Mouse (Mus musculus): ENCODE measurements at regions not wholly inside any gene's neighbourhood (a gene's known extent, or its start where the extent isn't known, plus 50 kb on each side); places are given as distances from the start of the nearest gene placed in this dataset.
A peak's percentile ranks its signal among the peaks of the same experiment; 100 is the strongest.

DNA sequence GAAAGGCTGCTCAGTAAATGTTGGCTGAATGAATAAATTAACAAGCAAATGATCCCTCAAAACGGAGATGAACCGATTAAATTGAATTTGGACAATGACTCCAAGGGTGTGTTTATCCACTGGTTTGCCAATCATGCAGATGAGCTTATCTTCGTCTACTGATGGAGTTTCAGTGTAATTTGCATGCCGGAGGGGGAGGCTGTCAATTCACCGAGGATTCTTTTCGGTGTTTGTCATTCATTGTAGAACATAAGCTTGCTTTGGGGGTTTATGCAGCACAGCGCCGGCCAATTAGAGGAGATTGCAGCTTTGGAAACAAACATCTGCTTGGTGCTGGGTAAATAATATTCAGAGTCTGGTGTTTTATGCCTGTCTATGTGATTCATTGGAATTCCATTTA, 132.7 kb downstream of the Otoa start:
- WGBS, result 57% methylated on average over 8 of the region's 8 CpGs
- no peak for ATAC-seq (ENCODE audit: low FRiP score, low read depth)
- H3K4me2 ChIP-seq (replicated peaks), result no peak overlapping the region
- H3K4me1 ChIP-seq, result no peaks in the 10 kb centered on the region
- no peak overlapping the region for H3K9ac ChIP-seq (replicated peaks)
- H3K4me3 ChIP-seq, result no peak overlapping the region
- no peak overlapping the region for H3K27ac ChIP-seq (replicated peaks)
- no peaks in the 10 kb centered on the region for H3K36me3 ChIP-seq
- no peaks in the 10 kb centered on the region for H3K27me3 ChIP-seq
- H3K9me3 ChIP-seq, result no peaks in the 10 kb centered on the region

DNA sequence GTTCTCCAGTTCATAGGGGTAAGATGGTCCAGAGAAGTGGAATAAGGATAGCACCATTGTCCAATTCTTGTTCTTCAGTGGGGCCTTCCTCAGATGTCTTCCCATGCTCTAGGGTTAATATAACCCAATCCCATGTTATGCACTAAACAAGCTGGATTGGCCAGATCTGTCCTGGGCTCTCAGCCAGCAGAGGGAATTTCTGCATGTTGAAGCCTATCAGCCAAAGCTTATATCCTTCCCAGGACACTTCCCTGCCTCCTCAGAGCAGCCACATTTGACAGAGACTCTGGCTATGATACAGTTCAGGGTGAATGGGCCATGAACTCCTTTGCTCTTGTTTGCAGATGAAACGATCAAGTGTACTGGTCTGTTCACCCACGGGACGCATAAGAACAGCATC, 133.6 kb downstream of the Otoa start:
- H3K4me3 ChIP-seq, result no peak overlapping the region
- no peaks in the 10 kb centered on the region for H3K4me1 ChIP-seq
- H3K4me2 ChIP-seq (replicated peaks), result no peak overlapping the region
- no peaks in the 10 kb centered on the region for H3K9me3 ChIP-seq
- no peak for ATAC-seq (ENCODE audit: low FRiP score, low read depth)
- no peak overlapping the region for H3K9ac ChIP-seq (replicated peaks)
- 82% methylated on average over 3 of the region's 3 CpGs for WGBS
- no peaks in the 10 kb centered on the region for H3K36me3 ChIP-seq
- no peak overlapping the region for H3K27ac ChIP-seq (replicated peaks)
- no peaks in the 10 kb centered on the region for H3K27me3 ChIP-seq

DNA sequence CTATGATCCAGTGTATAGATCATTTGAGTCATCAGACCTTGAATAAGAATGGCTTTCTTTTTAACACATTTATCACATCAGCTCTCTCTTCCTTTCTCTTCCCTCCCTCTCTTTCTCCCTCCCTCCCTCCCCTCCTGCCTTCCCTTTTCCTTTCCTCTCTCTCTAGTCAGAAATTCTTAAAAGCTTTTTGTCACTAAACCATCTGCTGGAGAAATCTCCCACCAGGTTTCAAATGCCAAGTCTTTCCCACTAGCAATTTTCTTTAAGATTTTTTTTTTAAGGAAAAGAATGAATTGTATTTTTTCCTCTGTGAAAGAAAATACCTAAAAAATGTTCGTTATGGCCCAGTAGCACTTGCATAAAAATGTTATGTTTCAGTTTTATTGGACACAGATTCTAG, 134.3 kb downstream of the Otoa start:
- Histone ChIP-seq H3K9ac (replicated peaks) (no peak overlapping the region), H3K4me2 (replicated peaks) (no peak overlapping the region), H3K27me3 (no peaks in the 10 kb centered on the region), H3K27ac (replicated peaks) (no peak overlapping the region), H3K4me1 (no peaks in the 10 kb centered on the region), H3K9me3 (no peaks in the 10 kb centered on the region), H3K4me3 (no peak overlapping the region), H3K36me3 (no peaks in the 10 kb centered on the region)
- no peak for ATAC-seq (ENCODE audit: low FRiP score, low read depth)
- 77% methylated on average over 1 of the region's 1 CpGs for WGBS

DNA sequence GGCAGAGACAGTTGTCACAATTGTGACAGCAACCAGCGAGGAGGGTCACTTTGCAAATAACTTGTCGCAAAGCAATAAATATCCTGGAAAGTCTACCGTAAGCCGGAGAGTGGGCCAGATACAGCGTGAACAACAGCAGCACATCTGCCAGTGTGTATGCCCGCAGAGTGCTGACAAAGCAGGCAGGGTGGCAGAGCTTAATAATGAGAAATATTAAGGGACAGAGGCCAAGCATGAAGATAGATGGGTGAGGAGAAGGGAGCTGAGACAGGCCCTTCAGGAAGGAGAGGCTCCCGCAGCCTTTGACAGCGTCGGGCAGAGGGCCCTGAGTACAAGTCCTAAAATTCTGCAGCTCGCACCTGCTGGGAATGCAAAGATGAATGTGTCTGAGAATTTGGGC, 136.6 kb downstream of the Otoa start:
- Histone ChIP-seq H3K4me3 (no peak overlapping the region), H3K9ac (replicated peaks) (no peak overlapping the region), H3K36me3 (no peaks in the 10 kb centered on the region), H3K27ac (replicated peaks) (no peak overlapping the region), H3K27me3 (no peaks in the 10 kb centered on the region), H3K4me2 (replicated peaks) (no peak overlapping the region), H3K4me1 (no peaks in the 10 kb centered on the region), H3K9me3 (no peaks in the 10 kb centered on the region)
- ATAC-seq (ENCODE audit: low FRiP score, low read depth), result no peak
- WGBS, result 92% methylated on average over 10 of the region's 10 CpGs

DNA sequence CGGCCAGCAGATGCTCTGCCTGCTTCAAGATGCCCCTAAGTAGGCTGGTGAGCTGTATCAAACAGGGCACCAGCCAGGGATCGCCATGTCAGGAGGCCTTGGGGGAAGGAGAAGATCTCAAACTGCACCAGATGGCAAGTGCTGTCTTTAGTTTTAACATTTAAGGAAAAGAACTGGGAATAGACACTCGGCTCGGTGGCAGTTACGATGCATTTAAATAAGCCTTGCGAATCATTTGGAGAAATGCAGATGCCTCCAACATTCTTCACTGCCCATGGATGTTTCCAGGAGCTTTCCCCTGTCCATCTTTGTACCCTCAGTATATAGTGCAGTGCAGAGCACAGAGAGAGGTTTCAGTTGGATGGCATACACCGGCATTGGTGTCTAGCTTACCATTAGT, 139.7 kb downstream of the Otoa start:
- no peak overlapping the region for H3K4me2 ChIP-seq (replicated peaks)
- H3K4me1 ChIP-seq, result no peaks in the 10 kb centered on the region
- no peaks in the 10 kb centered on the region for H3K27me3 ChIP-seq
- no peak overlapping the region for H3K27ac ChIP-seq (replicated peaks)
- H3K4me3 ChIP-seq, result no peak overlapping the region
- no peak overlapping the region for H3K9ac ChIP-seq (replicated peaks)
- 95% methylated on average over 7 of the region's 7 CpGs for WGBS
- ATAC-seq (ENCODE audit: low FRiP score, low read depth), result no peak
- H3K9me3 ChIP-seq, result no peaks in the 10 kb centered on the region
- no peaks in the 10 kb centered on the region for H3K36me3 ChIP-seq

DNA sequence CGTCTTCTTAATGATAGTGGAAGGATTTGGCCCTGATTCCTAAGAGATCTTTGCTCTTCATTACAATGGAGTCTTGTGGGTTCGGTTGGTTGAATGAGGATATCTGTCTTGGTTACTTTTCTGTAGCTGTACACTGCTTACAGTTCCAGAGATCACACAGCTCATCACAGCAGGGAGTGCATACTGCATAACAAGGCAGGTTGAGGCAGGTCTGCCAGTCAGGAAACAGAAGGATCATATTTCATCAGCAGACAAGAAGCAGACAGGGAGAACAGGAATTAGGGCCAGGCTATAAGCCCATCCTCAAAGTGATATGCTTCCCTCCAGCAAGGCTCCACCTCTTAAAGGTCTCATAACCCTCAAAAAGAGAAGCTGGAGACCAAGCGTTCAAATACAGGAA, 150.4 kb downstream of the Otoa start:
- 80% methylated on average over 3 of the region's 3 CpGs for WGBS
- H3K36me3 ChIP-seq, result no peaks in the 10 kb centered on the region
- H3K27me3 ChIP-seq, result no peaks in the 10 kb centered on the region
- no peak overlapping the region for H3K9ac ChIP-seq (replicated peaks)
- ATAC-seq (ENCODE audit: low FRiP score, low read depth), result no peak
- H3K4me2 ChIP-seq (replicated peaks), result no peak overlapping the region
- no peak overlapping the region for H3K4me3 ChIP-seq
- no peaks in the 10 kb centered on the region for H3K9me3 ChIP-seq
- H3K27ac ChIP-seq (replicated peaks), result no peak overlapping the region
- H3K4me1 ChIP-seq, result no peaks in the 10 kb centered on the region

DNA sequence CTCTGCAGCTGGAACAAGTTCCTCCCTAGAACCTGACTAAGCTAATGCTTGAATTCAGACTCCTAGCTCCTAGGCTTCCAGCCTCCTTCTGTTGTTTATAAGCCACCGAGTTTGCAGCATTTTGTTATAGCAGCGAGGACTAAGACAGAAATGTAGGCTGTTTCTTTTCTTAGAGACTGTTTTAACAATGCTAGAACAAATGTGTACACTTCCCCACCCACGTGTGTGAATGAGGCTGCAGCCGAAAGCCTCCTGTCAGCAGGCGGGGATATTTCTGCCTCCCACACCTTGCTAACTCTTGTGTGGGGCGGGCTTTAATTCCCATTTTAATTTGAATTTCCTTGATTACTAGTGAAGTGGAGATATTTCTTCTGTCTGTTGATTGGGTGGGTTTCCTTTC, 153.4 kb downstream of the Otoa start:
- Histone ChIP-seq H3K27me3 (no peaks in the 10 kb centered on the region), H3K4me3 (no peak overlapping the region), H3K27ac (replicated peaks) (no peak overlapping the region), H3K36me3 (no peaks in the 10 kb centered on the region), H3K9ac (replicated peaks) (no peak overlapping the region), H3K4me1 (no peaks in the 10 kb centered on the region), H3K9me3 (no peaks in the 10 kb centered on the region), H3K4me2 (replicated peaks) (no peak overlapping the region)
- WGBS, result 83% methylated on average over 6 of the region's 6 CpGs
- no peak for ATAC-seq (ENCODE audit: low FRiP score, low read depth)

DNA sequence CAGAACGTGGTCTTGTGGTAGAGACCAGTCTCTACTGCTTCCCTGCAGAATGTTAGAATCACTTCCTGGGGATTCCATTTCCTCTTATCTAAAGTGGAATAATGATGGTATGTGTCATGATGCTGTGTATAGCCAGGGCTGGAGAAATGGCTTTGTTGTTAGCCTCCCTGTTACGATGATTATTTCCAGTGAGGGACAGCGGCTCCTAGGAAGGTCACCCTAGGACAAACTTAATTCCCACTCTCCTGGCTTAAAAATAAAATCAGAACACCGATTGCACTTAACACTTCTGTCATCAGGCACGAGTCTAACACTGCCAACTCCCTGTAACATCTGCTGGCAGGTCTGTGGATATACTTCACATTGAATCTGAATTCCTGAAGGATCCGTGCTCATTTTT, 151.9 kb upstream of the Hs3st2 start:
- no peaks in the 10 kb centered on the region for H3K36me3 ChIP-seq
- no peak overlapping the region for H3K4me2 ChIP-seq (replicated peaks)
- no peak for ATAC-seq (ENCODE audit: low FRiP score, low read depth)
- WGBS, result 89% methylated on average over 6 of the region's 6 CpGs
- H3K9me3 ChIP-seq, result no peaks in the 10 kb centered on the region
- no peak overlapping the region for H3K4me3 ChIP-seq
- H3K27ac ChIP-seq (replicated peaks), result no peak overlapping the region
- H3K4me1 ChIP-seq, result no peaks in the 10 kb centered on the region
- no peak overlapping the region for H3K9ac ChIP-seq (replicated peaks)
- H3K27me3 ChIP-seq, result no peaks in the 10 kb centered on the region

DNA sequence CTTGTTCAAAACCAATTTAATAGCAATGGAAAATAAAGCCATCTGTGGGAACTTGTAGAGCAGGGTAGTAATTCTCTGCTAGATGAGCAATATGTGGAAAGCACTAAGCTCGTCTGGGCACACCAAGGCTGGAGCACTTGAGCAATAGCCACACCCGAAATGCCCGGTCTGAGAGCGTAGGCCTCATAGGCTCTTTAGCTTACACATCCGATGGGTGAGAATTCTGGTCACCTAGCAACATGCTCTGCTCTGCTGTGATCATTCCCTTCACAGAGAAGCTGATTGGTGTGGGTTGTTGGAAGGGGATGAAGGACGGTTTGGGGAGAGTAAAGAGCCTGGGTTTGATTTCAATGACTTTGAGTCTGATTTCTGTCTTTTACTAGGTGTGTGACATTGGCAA, 143.8 kb upstream of the Hs3st2 start:
- Histone ChIP-seq H3K4me1 (no peaks in the 10 kb centered on the region), H3K4me3 (no peak overlapping the region), H3K9me3 (0 out of 2 replicates have a peak, but pooled peaks cover 3% of the 10 kb centered on the region), H3K9ac (replicated peaks) (no peak overlapping the region), H3K36me3 (no peaks in the 10 kb centered on the region), H3K4me2 (replicated peaks) (no peak overlapping the region), H3K27me3 (no peaks in the 10 kb centered on the region), H3K27ac (replicated peaks) (no peak overlapping the region)
- ATAC-seq (ENCODE audit: low FRiP score, low read depth), result no peak
- WGBS, result 81% methylated on average over 6 of the region's 6 CpGs

DNA sequence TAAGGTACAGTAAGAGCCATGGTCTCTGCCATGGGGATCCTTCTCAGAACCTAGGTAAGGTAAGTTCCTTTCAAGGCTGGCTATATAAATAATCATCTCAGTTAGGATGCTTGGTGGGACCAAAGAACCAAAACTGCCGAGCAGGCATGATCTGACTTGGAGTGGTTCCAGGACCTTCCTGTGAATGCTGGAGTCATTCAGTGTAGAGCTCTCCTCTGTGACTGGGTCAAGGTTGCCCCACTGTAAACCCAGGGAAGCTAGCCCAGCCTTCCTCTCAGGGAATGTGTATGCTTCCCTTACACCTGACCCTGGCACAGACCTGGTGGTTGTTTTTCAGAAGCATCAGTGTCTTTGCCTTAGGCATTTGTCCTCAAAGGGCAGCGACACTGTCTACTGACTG, 134.2 kb upstream of the Hs3st2 start:
- no peak overlapping the region for H3K4me3 ChIP-seq
- no peaks in the 10 kb centered on the region for H3K36me3 ChIP-seq
- no peak overlapping the region for H3K9ac ChIP-seq (replicated peaks)
- H3K27me3 ChIP-seq, result no peaks in the 10 kb centered on the region
- no peak overlapping the region for H3K4me2 ChIP-seq (replicated peaks)
- ATAC-seq (ENCODE audit: low FRiP score, low read depth), result no peak
- 77% methylated on average over 2 of the region's 2 CpGs for WGBS
- no peaks in the 10 kb centered on the region for H3K4me1 ChIP-seq
- H3K27ac ChIP-seq (replicated peaks), result no peak overlapping the region
- H3K9me3 ChIP-seq, result no peaks in the 10 kb centered on the region

DNA sequence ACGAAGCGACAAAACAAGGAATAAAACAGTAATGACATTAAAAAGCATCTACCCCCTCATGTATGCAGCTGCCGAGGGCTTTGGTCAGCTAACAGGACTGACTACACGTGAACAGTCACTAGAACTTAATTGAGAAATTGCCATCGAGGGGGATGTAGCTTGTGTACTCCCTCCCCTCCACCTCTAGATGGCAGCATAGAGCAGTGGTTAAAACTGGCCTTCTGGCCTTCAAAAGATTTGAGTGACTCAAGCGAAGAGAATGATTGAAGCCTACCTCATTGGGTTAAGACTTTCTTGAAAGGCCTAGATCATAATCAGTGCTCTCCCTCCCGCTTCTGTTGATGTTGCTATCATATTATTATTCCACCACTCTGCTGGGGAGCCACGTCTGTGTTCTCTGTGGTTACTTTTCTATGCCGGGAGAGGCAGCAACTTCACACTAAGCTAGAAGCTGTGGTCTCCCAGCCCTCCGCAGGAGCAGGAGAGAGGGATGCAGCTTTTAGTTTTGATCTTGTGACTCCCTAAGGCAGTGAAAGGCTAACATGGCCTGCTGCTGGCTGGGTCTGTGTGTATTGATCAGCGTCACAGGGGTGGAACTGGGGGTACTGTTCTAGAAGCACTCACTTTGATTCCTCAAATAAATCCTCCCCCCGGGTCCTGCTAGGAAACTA, 132.7 kb upstream of the Hs3st2 start:
- WGBS, result 53% methylated on average over 12 of the region's 12 CpGs
- peak; percentile 52; the same call in 1 of the 2 replicates for ATAC-seq (ENCODE audit: low FRiP score, low read depth)
- Histone ChIP-seq H3K27ac (replicated peaks) (no peak overlapping the region), H3K9ac (replicated peaks) (no peak overlapping the region), H3K4me2 (replicated peaks) (no peak overlapping the region), H3K9me3 (no peaks in the 10 kb centered on the region), H3K4me3 (no peak overlapping the region), H3K36me3 (no peaks in the 10 kb centered on the region), H3K4me1 (no peaks in the 10 kb centered on the region), H3K27me3 (no peaks in the 10 kb centered on the region)

DNA sequence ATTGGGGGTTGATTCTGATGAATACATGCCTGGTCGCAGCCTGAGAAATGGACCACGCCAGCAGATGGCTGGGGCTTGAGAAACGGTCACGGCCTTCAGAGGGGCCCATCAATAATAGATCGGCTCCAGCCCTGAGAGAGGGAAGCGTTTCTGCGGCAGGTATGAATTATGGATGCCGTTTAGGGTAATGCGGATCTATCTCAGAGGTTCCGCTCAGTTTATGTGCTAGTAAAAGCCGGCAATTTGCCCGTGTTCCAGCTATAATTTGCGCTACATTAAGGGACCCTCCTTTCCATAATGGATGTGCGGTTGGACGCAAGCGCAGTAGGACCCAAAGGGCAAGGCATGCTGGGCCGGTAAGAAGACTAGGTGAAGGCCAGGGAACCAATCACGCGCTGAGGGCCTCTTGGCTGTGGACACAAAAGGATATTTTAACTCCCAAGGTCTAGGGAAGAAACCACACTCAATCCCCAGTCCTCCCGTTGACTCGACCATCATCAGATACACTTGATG, 132.1 kb upstream of the Hs3st2 start:
- H3K9ac ChIP-seq (replicated peaks), result no peak overlapping the region
- H3K9me3 ChIP-seq, result no peaks in the 10 kb centered on the region
- no peak; the same call in 1 of the 2 replicates for ATAC-seq (ENCODE audit: low FRiP score, low read depth)
- no peaks in the 10 kb centered on the region for H3K36me3 ChIP-seq
- no peak overlapping the region for H3K4me2 ChIP-seq (replicated peaks)
- H3K27ac ChIP-seq (replicated peaks), result peak overlapping the region; percentile 15; the same call in 1 of the 2 replicates
- 92% methylated on average over 21 of the region's 21 CpGs for WGBS
- no peak overlapping the region for H3K4me3 ChIP-seq
- H3K4me1 ChIP-seq, result no peaks in the 10 kb centered on the region
- no peaks in the 10 kb centered on the region for H3K27me3 ChIP-seq

DNA sequence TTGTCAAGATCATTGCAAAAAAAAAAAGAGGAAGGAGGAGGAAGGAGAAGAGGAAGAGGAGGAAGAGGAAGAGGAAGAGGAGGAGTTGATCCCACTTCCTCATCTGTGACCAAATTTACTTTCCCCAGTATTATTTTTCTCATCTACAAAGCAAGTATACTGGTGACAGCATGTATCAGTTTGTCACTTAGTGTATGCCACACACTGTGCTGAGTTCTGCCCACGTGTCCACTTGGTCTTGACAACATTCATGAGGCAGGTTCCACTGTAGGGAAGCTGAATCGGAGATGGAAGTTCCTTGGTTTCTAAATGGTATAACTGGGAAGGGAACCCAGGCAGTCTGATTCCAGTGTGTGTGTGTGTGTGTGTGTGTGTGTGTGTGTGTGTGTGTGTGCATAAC, 122.3 kb upstream of the Hs3st2 start:
- H3K4me3 ChIP-seq, result no peak overlapping the region
- WGBS, result 80% methylated on average over 2 of the region's 2 CpGs

More for the DNA sequence above, 122.3 kb upstream of the Hs3st2 start:
- ATAC-seq (ENCODE audit: low FRiP score, low read depth), result no peak
- no peaks in the 10 kb centered on the region for H3K9me3 ChIP-seq
- no peaks in the 10 kb centered on the region for H3K36me3 ChIP-seq
- no peaks in the 10 kb centered on the region for H3K4me1 ChIP-seq
- no peak overlapping the region for H3K27ac ChIP-seq (replicated peaks)
- no peak overlapping the region for H3K9ac ChIP-seq (replicated peaks)
- H3K27me3 ChIP-seq, result no peaks in the 10 kb centered on the region
- H3K4me2 ChIP-seq (replicated peaks), result no peak overlapping the region

Measured in midbrain, embryonic 12.5 days (tissue).